Mouse (Mus musculus) limb, embryonic 14.5 days (tissue): Measurements from ENCODE around the gene Rnasek. TPM values are rescaled to one million over a fixed set of nuclear protein-coding genes. Genes with fewer than 3 reads are reported as not detected.
A peak's percentile ranks its signal among the peaks of the same experiment; 100 is the strongest.

ENCODE experiments used
- ATAC-seq: fragments of 200-750 bp; cut with Nextera tagmentation; 2 replicates; pipeline ENCODE4 v1.8.0; 2017; ENCODE audit warnings: low read depth, moderate number of reproducible peaks, moderate TSS enrichment; ENCODE audit not compliant: low FRiP score
- DNase-seq: peaks from one replicate; pipeline ENCODE4 v3.0.0-alpha.2; 2015; ENCODE audit warnings: low spot score
- H3K27ac ChIP-seq: fragments of 300-500 bp; sonication (generic); replicated peaks from 2 replicates; pipeline ENCODE4 v1.5.1; 2014; ENCODE audit warnings: low read depth, mild to moderate bottlenecking, low read length, moderate library complexity, mixed read lengths
- H3K27me3 ChIP-seq: fragments of 300-500 bp; sonication (generic); 2 replicates; pipeline ENCODE4 v1.6.1; 2014; ENCODE audit warnings: low read length, mixed read lengths; ENCODE audit not compliant: control insufficient read depth, insufficient read depth
- H3K36me3 ChIP-seq: fragments of 300-500 bp; sonication (generic); 2 replicates; pipeline ENCODE4 v1.6.1; 2014; ENCODE audit warnings: mild to moderate bottlenecking, low read length, moderate library complexity, mixed read lengths; ENCODE audit not compliant: control insufficient read depth, insufficient read depth
- H3K4me1 ChIP-seq: fragments of 300-500 bp; sonication (generic); 2 replicates; pipeline ENCODE4 v1.6.1; 2014; ENCODE audit warnings: antibody characterized with exemption, low read length, mixed read lengths; ENCODE audit not compliant: control insufficient read depth, insufficient read depth
- H3K4me2 ChIP-seq: fragments of 300-500 bp; sonication (generic); replicated peaks from 2 replicates; pipeline ENCODE4 v1.6.1; 2014; ENCODE audit warnings: low read depth, mild to moderate bottlenecking, low read length, moderate library complexity; ENCODE audit not compliant: severe bottlenecking
- H3K4me3 ChIP-seq: fragments of 300-500 bp; sonication (generic); replicated peaks from 2 replicates; pipeline ENCODE4 v1.5.1; 2014; ENCODE audit warnings: low read length
- H3K9ac ChIP-seq: fragments of 300-500 bp; sonication (generic); 2 replicates; pipeline ENCODE4 v1.6.1; 2014; ENCODE audit warnings: mild to moderate bottlenecking, low read depth, low read length, moderate library complexity; ENCODE audit not compliant: severe bottlenecking
- H3K9me3 ChIP-seq: fragments of 300-500 bp; sonication (generic); 2 replicates; pipeline ENCODE4 v1.6.1; 2016; ENCODE audit warnings: low read length; ENCODE audit not compliant: control insufficient read depth
- POLR2A ChIP-seq: fragments of 200-500 bp; IDR thresholded peaks from 2 replicates; pipeline ENCODE4 v1.8.0; 2012; ENCODE audit warnings: inconsistent platforms, mild to moderate bottlenecking, moderate library complexity, borderline replicate concordance; ENCODE audit not compliant: insufficient read depth, insufficient read length; ENCODE audit errors: extremely low read depth
- WGBS: fragments of 180-500 bp; shearing (Covaris S2); extraction: QIAGEN DNeasy Blood & Tissue Kit; methylation state at CpG from one replicate; pipeline ENCODE4 v1.1.7; 2014; 5-methylcytosine and 5-hydroxymethylcytosine counted together
- polyA plus RNA-seq, 2 experiments: library from polyadenylated mRNA; depleted of rRNA in 1 of 2; stranded (reverse) in 1 of 2; unstranded in 1 of 2; fragments of >200 nt; fragmentation: Nextera tagmentation in 1 of 2; extraction: Ambion mirVana in 1 of 2; gene quantifications; 2 replicates each; pipeline versions ENCODE4 v1.2.1 to v1.2.3; 2012 to 2014

The Rnasek gene
- polyA plus RNA-seq, 2 experiments, result 54.0 to 171 TPM

GRCm38 (mm10) chr11:70226602-70226890 is 13.1 kb downstream of the Rnasek start:
- H3K27me3 ChIP-seq, result peaks cover 55% of the 10 kb centered on the region
- WGBS, result 5% methylated on average over 18 of the region's 18 CpGs
- H3K9me3 ChIP-seq, result no peaks in the 10 kb centered on the region
- H3K4me3 ChIP-seq, result peak overlapping the region; percentile 25
- DNase-seq (no peak), ATAC-seq (no peak)
- H3K4me1 ChIP-seq, result peaks cover 19% of the 10 kb centered on the region; the same call in 1 of the 2 replicates
- no peak overlapping the region; the same call in 1 of the 2 replicates for H3K27ac ChIP-seq
- no peaks in the 10 kb centered on the region for H3K36me3 ChIP-seq
- peak overlapping the region; percentile 32 for H3K4me2 ChIP-seq
- no peak overlapping the region for H3K9ac ChIP-seq
- no peak for TF ChIP-seq POLR2A

- Histone ChIP-seq H3K9me3 (no peaks in the 10 kb centered on the region), H3K36me3 (no peaks in the 10 kb centered on the region), H3K27me3 (peaks cover 55% of the 10 kb centered on the region), H3K27ac (no peak overlapping the region), H3K4me1 (peaks cover 22% of the 10 kb centered on the region; the same call in 1 of the 2 replicates), H3K9ac (no peak overlapping the region), H3K4me3 (peak overlapping the region; percentile 25), H3K4me2 (peak overlapping the region; percentile 32)
- no peak for TF ChIP-seq POLR2A
- no peak for ATAC-seq
- DNase-seq, result no peak
- WGBS, result 20% methylated on average over 27 of the region's 27 CpGs
Measured at GRCm38 (mm10) chr11:70225798-70226601, 13.6 kb downstream of the Rnasek start.

GRCm38 (mm10) chr11:70223724-70224123 is 15.9 kb downstream of the Rnasek start:
- H3K36me3 ChIP-seq, result no peaks in the 10 kb centered on the region
- DNase-seq (no peak), ATAC-seq (no peak)
- TF ChIP-seq POLR2A, result no peak
- H3K27me3 ChIP-seq, result peaks cover 39% of the 10 kb centered on the region
- H3K4me3 ChIP-seq, result no peak overlapping the region
- peaks cover 31% of the 10 kb centered on the region for H3K4me1 ChIP-seq
- no peaks in the 10 kb centered on the region for H3K9me3 ChIP-seq
- 82% methylated on average over 9 of the region's 9 CpGs for WGBS
- H3K4me2 ChIP-seq, result no peak overlapping the region
- H3K27ac ChIP-seq, result no peak overlapping the region
- H3K9ac ChIP-seq, result no peak overlapping the region

GRCm38 (mm10) chr11:70221603-70222500 is 17.8 kb downstream of the Rnasek start:
- TF ChIP-seq POLR2A, result no peak
- peak overlapping the region; percentile 47 for H3K4me3 ChIP-seq
- ATAC-seq (no peak), DNase-seq (no peak)
- H3K9me3 ChIP-seq, result no peaks in the 10 kb centered on the region
- H3K36me3 ChIP-seq, result peaks cover 6% of the 10 kb centered on the region
- H3K4me2 ChIP-seq, result peak overlapping the region; percentile 74
- H3K9ac ChIP-seq, result peak overlapping the region; percentile 50; the same call in 1 of the 2 replicates
- peaks cover 24% of the 10 kb centered on the region for H3K27me3 ChIP-seq
- H3K4me1 ChIP-seq, result peaks cover 29% of the 10 kb centered on the region
- H3K27ac ChIP-seq, result peak overlapping the region; percentile 69
- WGBS, result 11% methylated on average over 14 of the region's 14 CpGs
